In the genomic region with DNA sequence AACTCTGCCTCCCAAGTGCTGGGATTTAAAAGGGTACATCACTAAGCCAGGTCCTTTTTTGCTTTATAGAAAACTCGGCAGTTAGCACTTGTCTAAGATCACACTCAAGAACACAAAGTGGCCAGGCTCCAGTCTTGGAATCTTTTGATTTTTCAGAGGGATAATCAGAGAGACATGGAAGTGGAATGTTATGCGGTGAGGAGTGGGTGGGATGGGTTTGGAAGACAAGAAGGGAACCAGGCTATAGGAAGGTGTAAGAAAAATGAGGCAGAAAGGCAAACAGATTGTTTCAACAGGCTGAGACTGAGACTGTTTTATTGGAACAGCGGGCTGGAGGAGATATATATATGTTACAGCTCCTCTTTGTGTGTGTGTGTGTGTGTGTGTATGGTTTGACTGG, we compare ENCODE assay signal across 9 mouse cellular contexts. TPM values are rescaled to one million over a fixed set of nuclear protein-coding genes. Genes with fewer than 3 reads are reported as not detected.
DNase-seq lines count a peak whose midpoint lies in the region; ATAC-seq and TF ChIP-seq lines count a peak whose summit lies in the region.
"Had no signal": no experiment of that assay in that cellular context is flagged by ENCODE, and none has a peak within 500 bp of the region (broad histone marks: within the 10 kb centered on the region; RNA-seq: fewer than 3 reads in every experiment).

No protein-coding gene starts in this region.

- H3K9ac ChIP-seq in ES-Bruce4 (ENCODE audit: low read depth, poor library complexity, severe bottlenecking), result peak overlapping the region; percentile 81
- no peak overlapping the region for H3K9ac ChIP-seq in forebrain, postnatal 0 days
- no peak overlapping the region for H3K9ac ChIP-seq in liver, embryonic 16.5 days (ENCODE audit: low read depth, low read length)

- peak overlapping the region; percentile 50 for H3K4me2 ChIP-seq in forebrain, postnatal 0 days (ENCODE audit: low read depth)
- H3K4me2 ChIP-seq in liver, embryonic 16.5 days (ENCODE audit: low read depth, low read length), result peak overlapping the region; percentile 73

- peaks cover 45% of the 10 kb centered on the region for H3K4me1 ChIP-seq in heart, embryonic 10.5 days
- no peaks in the 10 kb centered on the region for H3K4me1 ChIP-seq in ES-Bruce4 (ENCODE audit: control insufficient read depth, insufficient read depth, low read length)
- H3K4me1 ChIP-seq in forebrain, postnatal 0 days (ENCODE audit: insufficient read depth), result peaks cover 20% of the 10 kb centered on the region
- H3K4me1 ChIP-seq in liver, embryonic 16.5 days (ENCODE audit: control insufficient read depth, low read depth, low read length), result peaks cover 32% of the 10 kb centered on the region

- TF ChIP-seq CTCF in ES-Bruce4 (IDR thresholded peaks at IDR 0.05; ENCODE audit: low read depth, low read length), result no peak
- no peak for TF ChIP-seq CTCF in forebrain, postnatal 0 days (IDR thresholded peaks at IDR 0.05; ENCODE audit: low read depth)

- TF ChIP-seq EP300 in ES-Bruce4 (IDR thresholded peaks at IDR 0.05; ENCODE audit: insufficient read depth, low read depth, low read length), result no peak

- H3K27me3 ChIP-seq in heart, embryonic 10.5 days (ENCODE audit: insufficient read depth, poor library complexity, severe bottlenecking), result no peaks in the 10 kb centered on the region
- H3K27me3 ChIP-seq in ES-Bruce4 (ENCODE audit: control insufficient read depth, insufficient read depth, low read length, poor library complexity, severe bottlenecking), result no peaks in the 10 kb centered on the region
- no peaks in the 10 kb centered on the region for H3K27me3 ChIP-seq in forebrain, postnatal 0 days (ENCODE audit: insufficient read depth, low read length)
- no peaks in the 10 kb centered on the region for H3K27me3 ChIP-seq in liver, embryonic 16.5 days (ENCODE audit: control insufficient read depth, insufficient read depth, low read depth, low read length)

- peak overlapping the region; percentile 82 for H3K4me3 ChIP-seq in heart, embryonic 10.5 days
- H3K4me3 ChIP-seq in ES-Bruce4 (ENCODE audit: low read depth, low read length), result no peak overlapping the region; the same call in 1 of the 2 replicates
- H3K4me3 ChIP-seq in forebrain, postnatal 0 days (ENCODE audit: low read depth, low read length), result no peak overlapping the region
- no peak overlapping the region for H3K4me3 ChIP-seq in liver, embryonic 16.5 days (ENCODE audit: low read depth, low read length)

- H3K9me3 ChIP-seq in heart, embryonic 10.5 days, result no peaks in the 10 kb centered on the region
- H3K9me3 ChIP-seq in ES-Bruce4 (replicated peaks; ENCODE audit: control insufficient read depth, insufficient read depth, low read length, poor library complexity, severe bottlenecking), result no peaks in the 10 kb centered on the region
- H3K9me3 ChIP-seq in forebrain, postnatal 0 days (ENCODE audit: low read length), result no peaks in the 10 kb centered on the region
- no peaks in the 10 kb centered on the region for H3K9me3 ChIP-seq in liver, embryonic 16.5 days (replicated peaks; ENCODE audit: control insufficient read depth, low read length)

- no peak for TF ChIP-seq POLR2A in ES-Bruce4 (IDR thresholded peaks at IDR 0.05; ENCODE audit: insufficient read depth, low read length)

- 84% methylated on average over 3 of the region's 3 CpGs for WGBS in heart, embryonic 10.5 days
- 80% methylated on average over 3 of the region's 3 CpGs for WGBS in forebrain, postnatal 0 days
- WGBS in liver, embryonic 16.5 days (ENCODE audit: insufficient replicate concordance), result 76% methylated on average over 3 of the region's 3 CpGs

- intact Hi-C loops in heart, postnatal 36 days (cut with DNase I), result loop anchor here (2.0 kb wide), 1 partner anchor 60 kb away; no protein-coding TSS in a partner anchor

- ATAC-seq in forebrain, postnatal 0 days, result no peak
- no peak for ATAC-seq in liver, embryonic 16.5 days (ENCODE audit: low read depth)

- peaks cover 4% of the 10 kb centered on the region; the same call in 1 of the 2 replicates for H3K36me3 ChIP-seq in heart, embryonic 10.5 days
- no peaks in the 10 kb centered on the region for H3K36me3 ChIP-seq in ES-Bruce4 (ENCODE audit: control insufficient read depth, insufficient read depth, low read length, poor library complexity, severe bottlenecking)
- H3K36me3 ChIP-seq in forebrain, postnatal 0 days (ENCODE audit: insufficient read depth), result peaks cover 5% of the 10 kb centered on the region; the same call in 1 of the 2 replicates
- no peaks in the 10 kb centered on the region; the same call in 1 of the 2 replicates for H3K36me3 ChIP-seq in liver, embryonic 16.5 days (ENCODE audit: control insufficient read depth, insufficient read depth)

- peak overlapping the region; percentile 92 for H3K27ac ChIP-seq in heart, embryonic 10.5 days
- H3K27ac ChIP-seq in ES-Bruce4 (ENCODE audit: insufficient read depth, low read length), result peak overlapping the region; percentile 84
- peak overlapping the region; percentile 90 for H3K27ac ChIP-seq in forebrain, postnatal 0 days (ENCODE audit: low read depth, low read length)
- no peak overlapping the region; the same call in 1 of the 2 replicates for H3K27ac ChIP-seq in liver, embryonic 16.5 days (ENCODE audit: low read length)

- DNase-seq in heart, embryonic 10.5 days (ENCODE audit: low spot score), result no peak
- DNase-seq in heart, postnatal 36 days, result no peak
- no peak for DNase-seq in forebrain, postnatal 0 days
- no peak for DNase-seq in adipocyte (ENCODE audit: low spot score)
- DNase-seq in urinary bladder, postnatal 14 days (ENCODE audit: low spot score), result no peak
- DNase-seq in gastrocnemius, adult 18-20 months (ENCODE audit: low spot score), result no peak
- DNase-seq: kidney, adult 11 months had no signal

RNA-seq across cellular contexts. Expression of gene Tmem222, which starts 0.9 kb away (rescaled TPM):
- 66.8 and 75.2 TPM in 2 replicates for polyA plus RNA-seq in heart, embryonic 10.5 days (2016; fragmentation: Nextera tagmentation; extraction: Ambion mirVana)
- total RNA-seq in heart, postnatal 36 days (2021), result 10 to 100 TPM; 30.6 to 30.7 TPM
- polyA plus RNA-seq in ES-Bruce4 (2011; ENCODE audit: insufficient read depth, insufficient read length, low read depth, missing spikeins), result 28.5 and 32.4 TPM in 2 replicates
- 108 and 125 TPM in 2 replicates for total RNA-seq in forebrain, postnatal 0 days (2014; rRNA removed)
- 146 and 157 TPM in 2 replicates for polyA plus RNA-seq in forebrain, postnatal 0 days (2015; fragmentation: Nextera tagmentation; extraction: Ambion mirVana)
- 32.7 and 34.9 TPM in 2 replicates for polyA plus RNA-seq in liver, embryonic 16.5 days (2015; fragmentation: Nextera tagmentation; extraction: Ambion mirVana)
- total RNA-seq in gastrocnemius, adult 18-20 months (2021), result 10 to 100 TPM; 26.8 to 26.9 TPM

RNA-seq across cellular contexts. Expression of gene Sytl1, which starts 15.6 kb away (rescaled TPM):
- 0.28 and 0.60 TPM in 2 replicates for polyA plus RNA-seq in heart, embryonic 10.5 days (2016; fragmentation: Nextera tagmentation; extraction: Ambion mirVana)
- 1 to 10 TPM in 1 of 2 experiments, under 1 TPM in 1; 0.50 to 1.5 TPM for total RNA-seq in heart, postnatal 36 days (2021)
- polyA plus RNA-seq in ES-Bruce4 (2011; ENCODE audit: insufficient read depth, insufficient read length, low read depth, missing spikeins), result 12.6 and 15.2 TPM in 2 replicates
- 0.69 TPM in 1 of 2 replicates, not detected in the other for total RNA-seq in forebrain, postnatal 0 days (2014; rRNA removed)
- polyA plus RNA-seq in forebrain, postnatal 0 days (2015; fragmentation: Nextera tagmentation; extraction: Ambion mirVana), result 0.14 and 0.52 TPM in 2 replicates
- 1.1 and 1.4 TPM in 2 replicates for polyA plus RNA-seq in liver, embryonic 16.5 days (2015; fragmentation: Nextera tagmentation; extraction: Ambion mirVana)
- under 1 TPM; 0.12 to 0.14 TPM for total RNA-seq in gastrocnemius, adult 18-20 months (2021)

RNA-seq across cellular contexts. Expression of gene Map3k6, which starts 37.9 kb away (rescaled TPM):
- polyA plus RNA-seq in heart, embryonic 10.5 days (2016; fragmentation: Nextera tagmentation; extraction: Ambion mirVana), result 2.5 and 3.4 TPM in 2 replicates
- 10 to 100 TPM; 15.5 to 20.1 TPM for total RNA-seq in heart, postnatal 36 days (2021)
- 3.8 TPM in 2 replicates for polyA plus RNA-seq in ES-Bruce4 (2011; ENCODE audit: insufficient read depth, insufficient read length, low read depth, missing spikeins)
- 4.7 and 7.2 TPM in 2 replicates for total RNA-seq in forebrain, postnatal 0 days (2014; rRNA removed)
- polyA plus RNA-seq in forebrain, postnatal 0 days (2015; fragmentation: Nextera tagmentation; extraction: Ambion mirVana), result 4.3 and 4.4 TPM in 2 replicates
- polyA plus RNA-seq in liver, embryonic 16.5 days (2015; fragmentation: Nextera tagmentation; extraction: Ambion mirVana), result 2.2 and 3.0 TPM in 2 replicates
- total RNA-seq in gastrocnemius, adult 18-20 months (2021), result 10 to 100 TPM in 1 of 2 experiments, 1 to 10 TPM in 1; 8.8 to 11.4 TPM
